Mouse (Mus musculus) midbrain, embryonic 10.5 days (tissue): Measurements from ENCODE around the gene Vinac1. TPM values are rescaled to one million over a fixed set of nuclear protein-coding genes. Genes with fewer than 3 reads are reported as not detected.
"Not testable (repeated sequence)": the region's sequence is repeated elsewhere in the genome, so short reads cannot be mapped to it uniquely, and the experiment has no call there.

Source experiments
- DNase-seq: peaks from one replicate; pipeline ENCODE4 v3.0.0-alpha.2; 2017; ENCODE audit warnings: low spot score
- H3K27ac ChIP-seq: fragments of 300-500 bp; sonication (generic); replicated peaks from 2 replicates; pipeline ENCODE4 v1.5.1; 2016; ENCODE audit warnings: mild to moderate bottlenecking
- H3K27me3 ChIP-seq: fragments of 300-500 bp; sonication (generic); 2 replicates; pipeline ENCODE4 v1.6.1; 2016; ENCODE audit warnings: low read depth, mild to moderate bottlenecking; ENCODE audit not compliant: poor library complexity, severe bottlenecking
- H3K36me3 ChIP-seq: fragments of 300-500 bp; sonication (generic); 2 replicates; pipeline ENCODE4 v1.6.1; 2016; ENCODE audit warnings: mild to moderate bottlenecking, moderate library complexity
- H3K4me1 ChIP-seq: fragments of 300-500 bp; sonication (generic); 2 replicates; pipeline ENCODE4 v1.6.1; 2016
- H3K4me3 ChIP-seq: fragments of 300-500 bp; sonication (generic); 2 replicates; pipeline ENCODE4 v1.5.1; 2016; ENCODE audit warnings: mild to moderate bottlenecking, moderate library complexity
- H3K9me3 ChIP-seq: fragments of 300-500 bp; sonication (generic); replicated peaks from 2 replicates; pipeline ENCODE4 v1.6.1; 2016; ENCODE audit warnings: mild to moderate bottlenecking
- WGBS: fragments of 180-500 bp; shearing (Covaris S2); methylation state at CpG from one replicate; pipeline ENCODE4 v1.1.7; 2016; 5-methylcytosine and 5-hydroxymethylcytosine counted together
- polyA plus RNA-seq: library from polyadenylated mRNA; unstranded; fragments of >200 nt; fragmentation: Nextera tagmentation; extraction: Ambion mirVana; gene quantifications from 2 replicates; pipeline ENCODE4 v1.2.1, GENCODE M21; 2016

Vinac1 gene
- polyA plus RNA-seq, 1 experiment from 2014 or later, result 0.14 TPM

- Histone ChIP-seq H3K4me1 (no peaks in the 10 kb centered on the region), H3K9me3 (no peaks in the 10 kb centered on the region), H3K4me3 (no peak overlapping the region), H3K27me3 (no peaks in the 10 kb centered on the region), H3K27ac (no peak overlapping the region), H3K36me3 (no peaks in the 10 kb centered on the region)
- no peak for DNase-seq
- 78% methylated on average over 2 of the region's 2 CpGs for WGBS
Measured at GRCm38 (mm10) chr2:129020106-129020505, 27.9 kb downstream of the Vinac1 start.

GRCm38 (mm10) chr2:129008867-129009266 is 39.1 kb downstream of the Vinac1 start:
- H3K27me3 ChIP-seq, H3K9me3 ChIP-seq, H3K4me3 ChIP-seq, H3K4me1 ChIP-seq, DNase-seq, H3K27ac ChIP-seq, H3K36me3 ChIP-seq: not testable (repeated sequence)
- WGBS, result 84% methylated on average over 2 of the region's 2 CpGs

GRCm38 (mm10) chr2:129006194-129006749 is 41.7 kb downstream of the Vinac1 start:
- no peak overlapping the region for H3K4me3 ChIP-seq
- no peak for DNase-seq
- no peaks in the 10 kb centered on the region for H3K9me3 ChIP-seq
- 85% methylated on average over 4 of the region's 4 CpGs for WGBS
- no peaks in the 10 kb centered on the region for H3K4me1 ChIP-seq
- H3K27ac ChIP-seq, result no peak overlapping the region
- no peaks in the 10 kb centered on the region for H3K27me3 ChIP-seq
- H3K36me3 ChIP-seq, result no peaks in the 10 kb centered on the region

GRCm38 (mm10) chr2:129004872-129005271 is 43.1 kb downstream of the Vinac1 start:
- Histone ChIP-seq H3K4me1 (no peaks in the 10 kb centered on the region), H3K27ac (no peak overlapping the region), H3K27me3 (no peaks in the 10 kb centered on the region), H3K4me3 (no peak overlapping the region), H3K9me3 (no peaks in the 10 kb centered on the region), H3K36me3 (no peaks in the 10 kb centered on the region)
- DNase-seq, result no peak

- peaks cover 9% of the 10 kb centered on the region for H3K4me1 ChIP-seq
- no peak for DNase-seq
- WGBS, result 87% methylated on average over 3 of the region's 3 CpGs
- H3K4me3 ChIP-seq, result no peak overlapping the region
- no peaks in the 10 kb centered on the region for H3K36me3 ChIP-seq
- H3K27me3 ChIP-seq, result no peaks in the 10 kb centered on the region
- no peaks in the 10 kb centered on the region for H3K9me3 ChIP-seq
- no peak overlapping the region for H3K27ac ChIP-seq
Measured at GRCm38 (mm10) chr2:128984746-128985145, 63.2 kb downstream of the Vinac1 start.

- WGBS, result 86% methylated on average over 4 of the region's 4 CpGs
Measured at GRCm38 (mm10) chr2:128975572-128975971, 72.4 kb downstream of the Vinac1 start.

More at GRCm38 (mm10) chr2:128975572-128975971, 72.4 kb downstream of the Vinac1 start:
- Histone ChIP-seq H3K9me3 (no peaks in the 10 kb centered on the region), H3K4me1 (no peaks in the 10 kb centered on the region), H3K4me3 (no peak overlapping the region), H3K27me3 (no peaks in the 10 kb centered on the region), H3K36me3 (no peaks in the 10 kb centered on the region), H3K27ac (no peak overlapping the region)
- no peak for DNase-seq

Other genes starting within 250 kb of the Vinac1 start
- 21.7 and 26.8 TPM in 2 replicates for gene Tmem87b, start 230.1 kb downstream of the Vinac1 start, polyA plus RNA-seq
- gene Fbln7, start 185.2 kb downstream of the Vinac1 start, polyA plus RNA-seq, result 2.7 and 3.1 TPM in 2 replicates
- gene Zc3h8, start 104.1 kb downstream of the Vinac1 start, polyA plus RNA-seq, result 8.8 and 9.0 TPM in 2 replicates
- 1.5 and 1.9 TPM in 2 replicates for gene Zc3h6, start 80.8 kb downstream of the Vinac1 start, polyA plus RNA-seq
- 16.1 and 19.6 TPM in 2 replicates for gene Gm10762, start 80.4 kb downstream of the Vinac1 start, polyA plus RNA-seq
- 12.4 and 13.3 TPM in 2 replicates for gene Ttl, start 17.8 kb upstream of the Vinac1 start, polyA plus RNA-seq
- 35.5 and 37.2 TPM in 2 replicates for gene Polr1b, start 52.8 kb upstream of the Vinac1 start, polyA plus RNA-seq
- gene Chchd5, start 81.5 kb upstream of the Vinac1 start, polyA plus RNA-seq, result 28.7 and 31.6 TPM in 2 replicates
- 53.7 and 55.6 TPM in 2 replicates for gene Slc20a1, start 150.6 kb upstream of the Vinac1 start, polyA plus RNA-seq
- 64.6 and 69.7 TPM in 2 replicates for gene Ckap2l, start 249.0 kb upstream of the Vinac1 start, polyA plus RNA-seq